Mouse (Mus musculus): ENCODE results near the gene Phlpp1.

Gene Phlpp1

DNA sequence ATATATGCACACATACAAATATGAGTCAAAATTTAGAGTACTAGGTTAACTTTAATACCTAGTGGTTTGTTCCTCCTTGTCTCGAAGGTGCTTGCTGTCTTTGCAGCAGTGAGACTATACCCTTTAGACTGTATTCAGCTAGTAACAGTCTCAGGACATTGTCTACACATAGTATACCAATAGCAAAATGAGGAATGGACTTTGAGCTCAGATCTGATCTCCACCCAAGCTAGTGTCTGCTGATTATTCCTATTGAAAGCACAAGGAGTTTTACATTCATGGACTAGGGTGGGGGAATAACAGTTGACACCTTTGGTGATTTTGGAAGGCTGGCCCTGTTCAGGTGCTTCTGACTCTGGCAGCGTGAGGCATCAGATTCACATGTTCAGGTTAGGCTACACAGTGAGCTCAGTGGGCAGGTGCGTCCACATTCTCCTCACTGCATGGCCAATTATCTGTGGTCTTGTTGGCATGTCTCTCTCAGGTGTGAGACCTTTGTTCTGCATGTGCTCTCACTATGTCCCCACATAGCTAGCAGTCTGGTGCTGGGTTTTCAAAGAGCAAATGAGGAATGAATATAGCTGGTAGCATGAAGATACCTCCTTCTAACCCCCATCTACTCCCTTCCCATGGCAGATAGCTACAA, 138.0 kb downstream of the Phlpp1 start:
- intact Hi-C loops (cut with DNase I) = loop anchor here (10.0 kb wide), 1 partner anchor 135 kb away; the partner anchor contains the start of gene Phlpp1

GRCm38 (mm10) chr1:106310285-106310684, 138.7 kb downstream of the Phlpp1 start:
- intact Hi-C loops (cut with DNase I) = loop anchor here (10.0 kb wide), 1 partner anchor 135 kb away; the partner anchor contains the start of gene Phlpp1

DNA sequence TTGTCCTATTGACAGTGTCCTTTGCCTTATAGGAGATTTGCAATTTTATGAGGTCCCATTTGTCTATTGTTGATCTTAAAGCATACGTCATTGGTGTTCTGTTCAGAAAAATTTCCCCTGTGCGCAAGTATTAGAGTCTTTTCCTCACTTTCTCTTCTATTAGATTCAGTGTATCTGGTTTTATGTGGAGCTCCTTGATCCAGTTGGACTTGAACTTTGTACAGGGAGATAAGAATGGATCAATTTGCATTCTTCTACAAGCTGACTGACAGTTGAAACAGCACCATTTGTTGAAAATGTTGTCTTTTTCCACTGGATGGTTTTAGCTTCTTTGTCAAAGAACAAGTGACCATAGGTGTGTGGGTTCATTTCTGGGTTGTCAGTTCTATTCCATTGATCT, 140.3 kb downstream of the Phlpp1 start:
- intact Hi-C loops (cut with DNase I) = loop anchor here (10.0 kb wide), 1 partner anchor 137 kb away; the partner anchor contains the start of gene Phlpp1

GRCm38 (mm10) chr1:106314476-106314875, 142.9 kb downstream of the Phlpp1 start:
- intact Hi-C loops (cut with DNase I) = loop anchor here (10.0 kb wide), 1 partner anchor 140 kb away; the partner anchor contains the start of gene Phlpp1

DNA sequence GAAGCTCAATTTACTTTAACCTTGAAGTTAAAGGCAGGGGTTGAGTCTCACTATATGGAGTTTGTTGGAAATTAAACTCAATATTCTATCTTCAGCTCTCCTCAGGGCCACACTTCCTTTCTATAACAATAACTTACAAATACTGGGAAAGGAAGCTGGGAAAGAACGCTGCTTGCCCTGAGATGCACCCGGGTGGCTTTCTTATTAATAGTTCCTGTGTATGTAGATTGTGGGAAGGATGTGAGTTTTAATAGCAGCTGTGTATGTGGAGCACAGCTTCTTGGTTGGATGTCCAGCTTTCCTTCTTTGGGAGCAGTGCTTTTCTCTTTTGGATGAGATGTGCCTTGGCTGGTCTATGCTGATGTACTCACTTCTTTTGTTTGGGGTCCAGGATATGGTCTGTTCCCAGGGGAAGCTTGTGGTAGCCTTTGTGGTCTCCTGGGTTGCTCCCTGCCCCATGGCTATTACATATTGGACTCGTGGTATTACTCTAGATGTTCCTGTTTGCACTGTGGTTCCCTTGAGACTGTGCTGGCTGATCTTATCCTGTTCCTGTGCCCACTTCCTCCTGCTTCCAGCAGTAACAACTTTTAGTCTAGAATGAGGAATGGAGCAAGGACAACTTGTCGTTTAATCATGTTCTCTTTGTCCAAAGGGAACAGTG, 145.2 kb downstream of the Phlpp1 start:
- intact Hi-C loops (cut with DNase I) = loop anchor here (10.0 kb wide), 1 partner anchor 142 kb away; the partner anchor contains the start of gene Phlpp1

DNA sequence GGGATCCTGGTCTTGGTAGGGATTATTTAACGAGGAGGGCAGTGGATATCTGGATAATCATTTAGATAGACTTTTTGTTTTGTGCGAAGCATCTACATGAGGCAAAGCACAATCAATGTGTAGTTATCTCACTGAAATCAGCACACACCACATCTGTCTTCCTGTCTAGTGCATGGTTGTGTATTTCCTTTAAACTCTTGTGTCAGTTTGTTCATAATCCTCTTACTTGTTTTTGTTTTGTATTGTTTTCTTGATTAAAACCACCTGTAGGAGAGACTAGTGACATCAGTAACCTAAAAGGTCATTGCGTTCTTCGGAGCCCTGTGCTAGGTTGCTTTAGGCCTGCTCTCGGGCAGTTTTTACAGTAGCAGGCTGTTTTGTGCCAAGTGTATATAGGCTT, 146.8 kb downstream of the Phlpp1 start:
- intact Hi-C loops (cut with DNase I) = loop anchor here (10.0 kb wide), 1 partner anchor 144 kb away; the partner anchor contains the start of gene Phlpp1

GRCm38 (mm10) chr1:106320583-106320982, 149.0 kb downstream of the Phlpp1 start:
- intact Hi-C loops (cut with DNase I) = no loop called here

DNA sequence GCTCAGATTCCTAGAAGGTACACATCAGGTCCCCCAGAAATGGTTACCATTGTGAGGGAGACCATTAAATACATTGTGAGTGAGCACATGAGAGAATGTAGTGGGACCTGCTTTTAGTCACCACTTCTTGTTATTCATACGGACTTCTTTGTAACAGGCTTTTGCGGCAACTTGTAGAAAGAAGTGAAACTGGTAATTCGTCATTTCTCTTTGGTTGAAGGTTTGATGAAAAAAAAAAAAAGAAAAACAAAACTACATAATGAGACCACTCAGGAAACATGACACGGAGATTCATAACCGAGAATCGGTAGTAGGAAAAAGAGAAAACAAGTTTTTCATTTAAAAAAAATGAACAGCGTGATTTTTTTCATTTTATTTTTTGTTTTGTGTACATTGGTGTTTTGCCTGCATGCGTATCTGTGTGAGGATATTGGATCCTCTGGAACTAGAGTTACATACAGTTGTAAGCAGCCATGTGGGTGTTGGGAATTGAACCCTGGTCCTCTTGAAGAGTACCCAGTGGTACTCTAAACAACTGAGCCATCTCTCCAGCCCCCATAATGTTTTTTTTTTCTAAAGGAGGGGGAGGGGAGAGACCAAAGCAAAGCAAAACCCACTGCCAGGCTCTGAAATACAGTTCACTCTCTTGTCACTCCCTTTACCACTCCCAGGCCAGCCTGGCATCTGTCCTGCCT, 150.0 kb downstream of the Phlpp1 start:
- intact Hi-C loops (cut with DNase I) = no loop called here

DNA sequence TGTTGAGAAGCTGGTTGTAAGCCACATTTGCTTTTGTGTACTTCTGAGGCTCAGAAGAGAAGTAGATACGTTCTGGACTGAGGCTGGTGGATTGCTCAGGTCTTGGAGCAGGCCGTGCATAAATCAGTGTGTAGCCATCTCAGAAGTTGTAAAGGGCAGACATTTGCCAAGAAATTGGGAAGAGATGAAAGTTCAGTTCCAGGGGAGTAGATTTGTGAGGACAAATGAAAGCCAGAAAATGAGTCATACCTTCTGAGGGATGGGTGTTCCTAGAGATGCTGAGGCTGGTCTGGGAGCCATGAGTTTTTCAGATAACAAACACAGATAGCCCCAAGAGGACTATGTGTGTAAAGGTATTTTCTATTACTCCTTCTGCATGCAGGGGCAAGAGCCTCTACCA, 155.1 kb downstream of the Phlpp1 start:
- intact Hi-C loops (cut with DNase I) = no loop called here

GRCm38 (mm10) chr1:106342100-106342499, 170.5 kb downstream of the Phlpp1 start:
- intact Hi-C loops (cut with DNase I) = no loop called here

- intact Hi-C loops (cut with DNase I) = no loop called here
These were observed 173.7 kb downstream of the Phlpp1 start for GRCm38 (mm10) chr1:106345265-106345664.

DNA sequence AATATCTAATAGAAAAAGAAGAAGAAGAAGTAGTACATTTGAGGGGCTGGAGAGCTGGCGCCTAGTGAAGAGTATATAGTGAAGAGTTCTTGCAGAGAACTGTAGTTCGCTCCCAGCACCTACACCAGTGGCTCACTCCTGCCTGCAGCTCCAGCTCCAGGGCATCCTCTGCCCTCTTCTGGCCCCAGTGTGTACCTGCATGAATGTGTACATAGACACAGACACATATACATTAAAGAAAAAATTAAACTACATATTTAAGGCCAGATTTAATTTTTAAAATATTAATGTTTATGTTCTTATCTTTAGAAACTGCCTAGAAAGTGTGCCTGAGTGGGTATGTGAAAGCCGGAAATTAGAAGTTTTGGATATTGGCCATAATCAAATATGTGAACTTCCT, 175.2 kb downstream of the Phlpp1 start:
- intact Hi-C loops (cut with DNase I) = no loop called here

GRCm38 (mm10) chr1:106349116-106349515, 177.6 kb downstream of the Phlpp1 start:
- intact Hi-C loops (cut with DNase I) = no loop called here

DNA sequence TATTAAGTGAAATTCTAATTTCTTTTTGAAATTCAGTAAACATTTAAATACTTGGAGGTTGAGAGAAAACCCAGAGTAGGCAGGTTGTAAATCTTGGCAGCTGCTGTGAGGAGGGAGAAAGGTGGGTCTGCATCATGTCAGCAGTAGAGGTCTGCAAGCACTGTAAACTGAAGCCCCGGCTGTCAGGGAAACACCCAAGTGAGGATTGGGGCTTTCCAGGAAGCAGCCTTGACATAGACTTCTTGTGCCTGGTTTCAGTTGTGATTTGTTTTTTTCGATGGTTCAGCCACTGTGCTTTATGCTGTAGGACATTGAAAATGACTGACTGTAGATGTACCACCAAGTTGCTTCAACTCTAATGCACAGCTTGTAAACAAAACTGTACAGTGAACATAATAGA, 180.0 kb downstream of the Phlpp1 start:
- intact Hi-C loops (cut with DNase I) = no loop called here

GRCm38 (mm10) chr1:106352801-106353511, 181.4 kb downstream of the Phlpp1 start:
- intact Hi-C loops (cut with DNase I) = no loop called here

DNA sequence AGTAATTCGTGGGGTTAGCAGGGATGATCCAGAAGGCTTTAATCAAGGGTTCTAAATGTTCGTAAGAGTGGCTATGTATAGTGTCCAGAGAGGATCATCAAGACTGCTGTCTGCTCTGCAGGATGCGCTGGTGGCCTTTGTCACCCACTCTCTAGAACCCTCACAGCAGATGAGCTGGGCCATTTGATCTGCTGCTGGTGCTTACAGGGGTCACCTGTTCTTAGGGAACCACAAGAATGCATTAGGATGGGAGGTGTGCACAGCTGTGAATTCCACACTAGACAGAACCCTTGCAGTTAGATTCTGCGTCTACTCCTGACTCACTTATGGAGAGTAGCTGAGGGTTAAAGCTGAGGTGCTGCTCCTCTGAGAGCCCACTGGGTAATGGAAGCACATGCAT, 182.4 kb downstream of the Phlpp1 start:
- intact Hi-C loops (cut with DNase I) = no loop called here

GRCm38 (mm10) chr1:106359474-106359873, 187.9 kb downstream of the Phlpp1 start:
- intact Hi-C loops (cut with DNase I) = no loop called here

GRCm38 (mm10) chr1:106362841-106363604, 191.5 kb downstream of the Phlpp1 start:
- intact Hi-C loops (cut with DNase I) = no loop called here

DNA sequence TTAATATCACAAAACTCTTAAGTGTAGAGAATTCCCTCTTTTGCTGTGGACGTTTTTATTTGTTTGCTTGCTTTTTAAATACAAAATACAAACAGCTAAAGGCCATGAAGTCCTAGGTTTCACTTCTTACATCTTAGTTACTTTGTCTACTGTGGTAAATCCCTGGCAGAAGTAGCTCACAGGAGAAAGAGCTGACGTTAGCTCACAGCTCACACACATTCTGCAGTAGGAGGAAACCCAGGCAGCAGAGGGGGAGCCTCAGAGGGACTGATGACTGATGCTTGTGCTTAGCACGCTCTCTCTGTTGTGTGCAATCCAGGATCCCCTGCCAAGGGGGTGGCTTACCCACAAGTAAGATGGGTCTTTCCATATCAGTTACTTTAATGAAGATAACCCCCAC, 197.8 kb downstream of the Phlpp1 start:
- intact Hi-C loops (cut with DNase I) = no loop called here

GRCm38 (mm10) chr1:106372446-106372845, 200.9 kb downstream of the Phlpp1 start:
- intact Hi-C loops (cut with DNase I) = no loop called here

- intact Hi-C loops (cut with DNase I) = no loop called here
These were observed 202.1 kb downstream of the Phlpp1 start for GRCm38 (mm10) chr1:106373656-106374055.
